Mouse (Mus musculus) stomach, embryonic 16.5 days (tissue): ENCODE measurements around the gene Zfp639. TPM values are rescaled to one million over a fixed set of nuclear protein-coding genes. Genes with fewer than 3 reads are reported as not detected.

ENCODE experiments used
- ATAC-seq: fragments of 200-750 bp; cut with Nextera tagmentation; 2 replicates; pipeline ENCODE4 v1.8.0; 2017; ENCODE audit warnings: moderate number of reproducible peaks, moderate TSS enrichment; ENCODE audit not compliant: insufficient read depth, low FRiP score
- H3K27ac ChIP-seq: fragments of 300-500 bp; sonication (generic); 2 replicates; pipeline ENCODE4 v1.5.1; 2014; ENCODE audit warnings: low read length
- H3K27me3 ChIP-seq: fragments of 300-500 bp; sonication (generic); 2 replicates; pipeline ENCODE4 v1.6.1; 2014; ENCODE audit warnings: low read length, control low read depth, mixed read lengths; ENCODE audit not compliant: control insufficient read depth, insufficient read depth
- H3K36me3 ChIP-seq: fragments of 300-500 bp; sonication (generic); 2 replicates; pipeline ENCODE4 v1.6.1; 2014; ENCODE audit warnings: low read length; ENCODE audit not compliant: control insufficient read depth, insufficient read depth
- H3K4me1 ChIP-seq: fragments of 300-500 bp; sonication (generic); 2 replicates; pipeline ENCODE4 v1.6.1; 2014; ENCODE audit warnings: low read length, control low read depth, mixed read lengths; ENCODE audit not compliant: control insufficient read depth, insufficient read depth
- H3K4me2 ChIP-seq: fragments of 300-500 bp; sonication (generic); 2 replicates; pipeline ENCODE4 v1.6.1; 2014; ENCODE audit warnings: low read depth, low read length, mixed read lengths
- H3K4me3 ChIP-seq: fragments of 300-500 bp; sonication (generic); replicated peaks from 2 replicates; pipeline ENCODE4 v1.5.1; 2014; ENCODE audit warnings: mild to moderate bottlenecking, low read length
- H3K9ac ChIP-seq: fragments of 300-500 bp; sonication (generic); 2 replicates; pipeline ENCODE4 v1.6.1; 2014; ENCODE audit warnings: low read length
- H3K9me3 ChIP-seq: fragments of 300-500 bp; sonication (generic); replicated peaks from 2 replicates; pipeline ENCODE4 v1.6.1; 2016; ENCODE audit warnings: low read length, control low read depth; ENCODE audit not compliant: control insufficient read depth
- WGBS: fragments of 180-500 bp; shearing (Covaris S2); extraction: QIAGEN DNeasy Blood & Tissue Kit; methylation state at CpG from one replicate; pipeline ENCODE4 v1.1.7; 2014; 5-methylcytosine and 5-hydroxymethylcytosine counted together
- polyA plus RNA-seq: library from polyadenylated mRNA; unstranded; fragments of >200 nt; fragmentation: Nextera tagmentation; extraction: Ambion mirVana; gene quantifications from 2 replicates; pipeline ENCODE4 v1.2.1, GENCODE M21; 2015

Zfp639 gene
- polyA plus RNA-seq, 1 experiment from 2014 or later, result 33.4 TPM

DNA sequence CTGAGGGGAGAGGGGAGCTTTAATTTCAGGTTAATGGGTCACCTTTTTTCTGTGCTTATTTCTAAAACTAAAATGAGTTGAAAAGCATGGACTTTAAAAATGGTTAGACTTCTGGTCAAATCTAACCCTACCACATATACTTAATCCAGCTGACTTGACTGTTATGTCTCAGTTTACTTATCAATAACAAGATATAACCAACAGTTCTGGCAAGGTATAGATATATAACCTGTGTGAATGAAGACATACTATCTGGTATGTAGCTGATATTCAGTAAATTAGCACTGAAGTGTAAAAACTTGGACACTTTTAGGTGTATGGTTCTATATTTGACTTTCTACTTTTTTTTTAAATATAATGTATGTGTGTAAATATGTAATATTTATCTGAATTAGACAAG is 3.5 kb downstream of the Zfp639 start:
- no peak overlapping the region for H3K4me2 ChIP-seq
- H3K9ac ChIP-seq, result no peak overlapping the region
- H3K36me3 ChIP-seq, result peaks cover 6% of the 10 kb centered on the region
- no peak overlapping the region for H3K27ac ChIP-seq
- H3K27me3 ChIP-seq, result no peaks in the 10 kb centered on the region
- H3K4me1 ChIP-seq, result peaks cover 15% of the 10 kb centered on the region; the same call in 1 of the 2 replicates
- H3K9me3 ChIP-seq, result no peaks in the 10 kb centered on the region
- H3K4me3 ChIP-seq, result no peak overlapping the region
- ATAC-seq, result no peak

- ATAC-seq, result no peak
- 87% methylated on average over 4 of the region's 4 CpGs for WGBS
- H3K9ac ChIP-seq, result no peak overlapping the region
- no peaks in the 10 kb centered on the region for H3K4me1 ChIP-seq
- H3K4me2 ChIP-seq, result no peak overlapping the region
- H3K4me3 ChIP-seq, result no peak overlapping the region
- H3K27ac ChIP-seq, result no peak overlapping the region
- no peaks in the 10 kb centered on the region for H3K9me3 ChIP-seq
- peaks cover 22% of the 10 kb centered on the region for H3K36me3 ChIP-seq
- no peaks in the 10 kb centered on the region for H3K27me3 ChIP-seq
These were observed 17.1 kb downstream of the Zfp639 start for GRCm38 (mm10) chr3:32527181-32527580.

GRCm38 (mm10) chr3:32529303-32529898 is 19.3 kb downstream of the Zfp639 start, which contains the start of gene Mfn1:
TSS of gene Mfn1 (plus strand) at chr3:32529465.
- under 1% methylated on average over 47 of the region's 47 CpGs for WGBS
- ATAC-seq, result peak; percentile 99
- H3K4me1 ChIP-seq, result no peaks in the 10 kb centered on the region
- no peaks in the 10 kb centered on the region for H3K27me3 ChIP-seq
- H3K9ac ChIP-seq, result peak within 1 kb of the TSS; percentile 83
- peak within 1 kb of the TSS; percentile 53 for H3K27ac ChIP-seq
- H3K36me3 ChIP-seq, result 0 out of 2 replicates have a peak, but pooled peaks cover 9% of the 10 kb centered on the region
- peak within 1 kb of the TSS; percentile 71 for H3K4me3 ChIP-seq
- peak within 1 kb of the TSS; percentile 67 for H3K4me2 ChIP-seq
- no peaks in the 10 kb centered on the region for H3K9me3 ChIP-seq

- no peak for ATAC-seq
- WGBS, result 14% methylated on average over 5 of the region's 5 CpGs
- Histone ChIP-seq H3K9me3 (no peaks in the 10 kb centered on the region), H3K4me2 (peak overlapping the region; percentile 67), H3K27me3 (no peaks in the 10 kb centered on the region), H3K4me3 (peak overlapping the region; percentile 71), H3K4me1 (no peaks in the 10 kb centered on the region), H3K27ac (peak overlapping the region; percentile 53; the same call in 1 of the 2 replicates), H3K36me3 (0 out of 2 replicates have a peak, but pooled peaks cover 9% of the 10 kb centered on the region), H3K9ac (peak overlapping the region; percentile 83)
These were observed 20.0 kb downstream of the Zfp639 start for GRCm38 (mm10) chr3:32530041-32530440.

DNA sequence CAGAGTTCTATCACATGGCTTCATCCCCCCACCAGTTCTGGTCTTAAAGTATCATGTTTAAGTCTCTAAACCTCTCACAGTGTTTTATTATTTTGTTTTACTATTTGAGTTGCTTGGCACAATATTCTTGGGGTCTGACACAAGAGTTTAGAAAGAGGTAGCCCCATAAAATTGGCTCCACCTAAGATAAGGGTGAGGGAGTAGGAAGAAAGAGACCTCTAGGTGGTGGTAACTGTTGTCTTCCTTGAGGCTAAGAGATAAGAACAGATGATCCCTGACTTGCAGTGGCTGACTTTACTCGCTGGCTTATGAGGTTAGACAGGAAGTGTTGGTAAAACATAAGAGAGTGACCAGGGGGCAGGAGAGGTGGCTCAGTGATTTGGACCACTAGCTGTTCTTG is 25.6 kb downstream of the Zfp639 start:
- no peak overlapping the region for H3K4me2 ChIP-seq
- H3K9me3 ChIP-seq, result no peaks in the 10 kb centered on the region
- 60% methylated on average over 1 of the region's 1 CpGs for WGBS
- no peak overlapping the region for H3K9ac ChIP-seq
- ATAC-seq, result no peak
- no peak overlapping the region for H3K4me3 ChIP-seq
- no peaks in the 10 kb centered on the region for H3K27me3 ChIP-seq
- no peak overlapping the region for H3K27ac ChIP-seq
- H3K36me3 ChIP-seq, result peaks cover 3% of the 10 kb centered on the region; the same call in 1 of the 2 replicates
- H3K4me1 ChIP-seq, result no peaks in the 10 kb centered on the region

- peaks cover 5% of the 10 kb centered on the region; the same call in 1 of the 2 replicates for H3K36me3 ChIP-seq
These were observed 27.5 kb downstream of the Zfp639 start for GRCm38 (mm10) chr3:32537556-32537955.

GRCm38 (mm10) chr3:32538091-32538490 is 28.0 kb downstream of the Zfp639 start:
- Histone ChIP-seq H3K4me3 (no peak overlapping the region), H3K27ac (no peak overlapping the region), H3K4me2 (no peak overlapping the region), H3K9ac (no peak overlapping the region), H3K4me1 (no peaks in the 10 kb centered on the region), H3K36me3 (peaks cover 5% of the 10 kb centered on the region; the same call in 1 of the 2 replicates), H3K27me3 (no peaks in the 10 kb centered on the region), H3K9me3 (no peaks in the 10 kb centered on the region)
- no peak for ATAC-seq
- 94% methylated on average over 5 of the region's 5 CpGs for WGBS

More at GRCm38 (mm10) chr3:32537556-32537955, 27.5 kb downstream of the Zfp639 start:
- no peak overlapping the region for H3K9ac ChIP-seq
- H3K4me2 ChIP-seq, result no peak overlapping the region
- H3K4me1 ChIP-seq, result no peaks in the 10 kb centered on the region
- H3K27ac ChIP-seq, result no peak overlapping the region
- H3K27me3 ChIP-seq, result no peaks in the 10 kb centered on the region
- H3K9me3 ChIP-seq, result no peaks in the 10 kb centered on the region
- no peak for ATAC-seq
- H3K4me3 ChIP-seq, result no peak overlapping the region
- 77% methylated on average over 1 of the region's 1 CpGs for WGBS

DNA sequence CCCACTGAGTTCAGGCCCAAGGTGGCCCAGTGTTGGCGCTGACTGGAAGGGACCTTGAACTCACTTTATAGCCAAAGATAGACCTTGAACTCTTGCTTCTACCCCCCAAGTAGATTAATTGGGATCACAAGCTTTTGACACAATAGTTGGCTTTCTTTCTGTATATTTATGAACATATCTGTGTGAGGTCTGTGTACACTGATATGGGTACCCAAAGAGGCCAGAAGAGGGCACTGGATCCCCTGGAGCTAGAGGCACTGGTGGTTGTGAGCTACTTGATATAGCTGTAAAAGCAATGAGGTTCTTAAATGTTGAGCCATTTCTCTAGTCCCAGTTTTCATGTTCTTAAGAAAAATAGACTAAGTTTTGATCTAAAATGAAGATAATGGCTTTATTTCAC is 43.0 kb downstream of the Zfp639 start:
- H3K9ac ChIP-seq, result no peak overlapping the region
- H3K4me2 ChIP-seq, result no peak overlapping the region
- H3K9me3 ChIP-seq, result no peaks in the 10 kb centered on the region
- WGBS, result 97% methylated on average over 1 of the region's 1 CpGs
- ATAC-seq, result no peak
- no peak overlapping the region for H3K4me3 ChIP-seq
- no peak overlapping the region for H3K27ac ChIP-seq
- H3K27me3 ChIP-seq, result no peaks in the 10 kb centered on the region
- no peaks in the 10 kb centered on the region for H3K4me1 ChIP-seq
- peaks cover 11% of the 10 kb centered on the region; the same call in 1 of the 2 replicates for H3K36me3 ChIP-seq

GRCm38 (mm10) chr3:32563401-32563800 is 53.3 kb downstream of the Zfp639 start:
- no peak for ATAC-seq
- no peak overlapping the region for H3K27ac ChIP-seq
- no peak overlapping the region for H3K4me2 ChIP-seq
- no peak overlapping the region for H3K9ac ChIP-seq
- WGBS, result 87% methylated on average over 6 of the region's 6 CpGs
- peaks cover 25% of the 10 kb centered on the region for H3K36me3 ChIP-seq
- no peaks in the 10 kb centered on the region for H3K27me3 ChIP-seq
- H3K9me3 ChIP-seq, result no peaks in the 10 kb centered on the region
- H3K4me3 ChIP-seq, result no peak overlapping the region
- H3K4me1 ChIP-seq, result no peaks in the 10 kb centered on the region
